Mouse (Mus musculus) 3134 (cell line): Measurements from ENCODE around the gene Slc29a2.
A peak's percentile ranks its signal among the peaks of the same experiment; 100 is the strongest.
"Not testable (repeated sequence)": the region's sequence is repeated elsewhere in the genome, so short reads cannot be mapped to it uniquely, and the experiment has no call there.

ENCODE experiments used
- DNase-seq: peaks from one replicate; pipeline ENCODE4 v3.0.0-alpha.2; 2011; ENCODE audit warnings: low spot score; ENCODE audit not compliant: insufficient read length; ENCODE audit errors: extremely low read depth

Gene Slc29a2

DNA sequence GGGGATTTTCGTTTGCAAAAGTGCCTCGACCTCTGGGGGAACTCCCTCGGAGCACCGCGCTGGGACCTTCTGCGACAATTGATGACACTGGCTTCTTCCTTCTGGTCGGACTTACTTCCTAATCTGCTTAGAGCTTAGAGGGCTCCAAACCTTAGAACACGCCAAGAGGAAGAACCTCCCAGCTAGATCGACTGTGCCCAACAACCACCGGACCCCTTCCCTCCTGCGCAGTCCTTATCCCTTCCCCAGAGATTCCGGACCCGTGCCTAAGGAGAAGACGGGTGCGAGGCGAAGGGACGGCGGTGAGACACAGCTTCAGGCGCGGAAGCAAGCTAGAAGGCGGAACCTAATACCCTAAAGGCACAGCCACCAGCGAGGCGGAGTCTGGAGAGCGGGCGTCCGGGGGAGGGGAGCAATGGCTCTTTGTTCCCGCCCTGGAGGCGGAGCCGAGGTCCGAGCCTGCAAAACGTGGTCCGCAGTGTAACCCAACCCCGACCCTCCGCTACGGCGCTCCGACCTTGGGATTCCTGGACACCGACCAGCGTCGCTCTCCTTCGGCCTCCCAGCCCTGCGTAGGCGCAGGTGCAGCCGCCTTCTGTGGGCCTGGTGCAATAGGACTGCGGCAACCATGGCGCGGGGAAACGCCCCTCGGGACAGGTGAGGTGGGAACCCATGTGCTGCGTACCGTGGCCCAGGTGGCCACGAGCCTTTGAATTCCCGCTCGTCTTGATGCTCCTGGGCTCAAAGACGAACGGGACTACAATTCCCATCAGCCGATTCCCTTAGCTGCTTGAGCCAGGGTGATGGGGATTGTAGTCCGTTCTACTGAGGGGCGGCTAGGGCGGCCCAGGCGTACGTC lies at the start of gene Slc29a2:
Gene Slc29a2, plus strand, starts transcription at position 240 of the 859 bp plus-strand sequence.
- DNase-seq = peak; percentile 94

DNA sequence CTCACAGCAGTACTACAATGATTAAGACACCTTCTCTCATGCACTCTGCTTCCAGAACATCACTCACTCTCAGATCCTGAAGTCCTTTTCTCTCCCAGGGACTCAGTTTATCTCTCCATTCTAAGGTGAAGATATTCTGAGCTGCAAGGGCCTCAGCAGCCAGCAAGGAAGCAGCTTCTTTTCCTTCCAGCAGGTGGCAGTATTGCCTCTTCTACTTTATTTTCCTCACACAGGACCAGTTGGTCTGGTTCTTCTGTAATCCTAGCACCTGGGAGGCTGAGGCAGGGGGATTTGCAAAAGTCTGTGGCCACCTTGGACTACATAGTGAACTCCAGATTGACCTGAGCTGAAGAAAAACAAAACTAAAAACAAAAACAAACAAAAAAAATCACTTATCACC lies 41.9 kb upstream of the Slc29a2 start:
- peak; percentile 27 for DNase-seq

DNA sequence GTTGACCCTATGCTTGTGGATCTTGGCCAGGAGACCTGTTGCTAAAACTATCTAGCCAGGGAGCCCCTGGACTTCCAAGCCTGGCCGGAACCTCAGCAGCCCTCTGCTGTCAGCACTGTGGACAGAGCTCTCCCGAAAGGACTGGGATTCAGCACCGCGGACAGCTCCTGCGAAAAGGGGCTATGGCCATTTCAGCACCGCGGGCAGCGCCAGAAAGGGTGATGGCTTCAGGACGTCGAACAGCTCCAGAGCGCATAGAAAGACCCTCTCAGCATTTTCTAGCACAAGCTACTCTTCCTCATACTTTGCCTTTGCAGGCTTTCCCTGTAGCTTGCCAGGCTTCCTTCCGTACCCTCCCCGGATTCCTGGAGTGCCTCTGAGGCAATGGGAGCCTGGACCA lies 34.6 kb upstream of the Slc29a2 start:
- peak; percentile 56 for DNase-seq

DNA sequence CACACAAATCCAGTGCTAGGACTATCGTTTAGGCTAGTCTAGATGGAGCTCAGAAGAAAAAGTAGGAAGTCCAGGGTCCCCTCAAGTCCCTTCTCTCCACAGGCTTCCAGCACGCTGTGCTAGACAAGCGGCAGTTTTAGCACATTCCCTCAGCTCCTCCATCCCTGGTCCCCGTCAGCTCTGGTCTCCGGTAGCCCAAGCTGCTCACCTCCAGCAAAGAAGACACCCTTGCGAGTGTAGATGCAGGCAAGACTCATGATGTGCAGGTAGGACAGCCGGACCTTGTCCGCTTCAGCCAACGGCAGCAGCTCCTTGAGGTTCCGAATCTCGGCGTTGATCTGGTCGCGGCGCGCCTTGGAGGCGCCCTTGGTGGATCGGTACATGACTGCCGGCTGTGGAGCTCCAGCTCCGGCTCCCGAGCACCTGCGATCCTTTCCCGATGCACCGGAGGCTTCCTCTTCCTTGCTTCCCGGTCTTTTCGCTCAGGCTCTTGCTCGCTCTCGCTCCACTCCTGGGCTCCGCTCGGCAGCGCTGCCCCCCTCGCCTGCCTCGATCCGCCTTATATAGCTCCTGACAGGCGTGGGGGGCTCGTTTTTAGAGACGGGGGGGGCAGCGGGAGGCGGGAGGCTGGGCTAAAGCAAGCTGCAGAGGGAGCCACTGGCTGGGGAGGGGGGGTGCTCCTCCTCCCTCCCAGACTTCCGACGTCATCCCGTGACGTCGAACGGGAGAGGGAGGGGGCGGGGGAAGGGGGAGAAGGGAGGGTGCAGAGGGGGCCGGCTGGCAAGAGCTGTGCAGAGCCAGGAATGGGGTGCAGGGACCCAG lies 34.0 kb upstream of the Slc29a2 start:
- DNase-seq = no peak

DNA sequence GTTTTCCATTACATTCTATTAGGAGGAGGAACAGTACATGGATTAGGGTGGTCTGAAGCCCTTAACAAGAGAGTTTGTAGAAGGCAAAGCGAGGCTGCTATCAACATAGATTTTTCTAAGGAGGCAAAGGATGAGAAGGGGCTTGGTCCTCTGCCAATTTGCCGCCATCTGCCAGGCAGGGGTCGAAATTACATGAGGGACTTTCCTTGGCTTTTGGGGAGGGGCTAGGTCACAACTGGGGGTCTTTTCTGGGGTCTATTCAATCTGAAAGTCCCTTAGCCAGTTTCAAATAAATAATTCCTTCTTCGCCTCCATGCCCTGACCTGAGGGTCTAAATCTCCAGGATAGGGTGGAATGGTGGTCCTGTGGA lies 33.4 kb upstream of the Slc29a2 start, which contains the start of gene Npas4:
Gene Npas4, minus strand, starts transcription at position 61 of the 370 bp plus-strand sequence.
- DNase-seq = no peak

DNA sequence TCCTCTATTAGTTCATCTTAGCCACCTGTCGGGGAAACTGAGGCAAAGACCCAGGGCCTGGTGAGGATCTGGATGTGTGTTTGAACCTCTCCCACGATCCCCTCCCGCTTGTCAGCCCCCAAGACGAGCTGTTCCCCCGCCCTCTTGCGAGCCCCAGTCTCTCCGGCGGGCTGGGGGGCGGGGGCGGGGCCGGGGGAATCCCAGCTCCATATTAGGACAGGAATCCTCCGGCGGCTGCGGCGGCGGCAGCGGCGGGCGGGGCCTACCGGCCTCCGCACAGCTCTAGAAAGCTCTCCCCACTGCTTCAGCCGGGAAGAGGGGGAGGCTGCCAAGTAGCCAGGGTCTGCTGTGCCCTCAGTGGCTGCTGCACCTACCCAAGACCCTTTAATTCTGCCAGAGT lies 32.9 kb upstream of the Slc29a2 start:
- DNase-seq = no peak

DNA sequence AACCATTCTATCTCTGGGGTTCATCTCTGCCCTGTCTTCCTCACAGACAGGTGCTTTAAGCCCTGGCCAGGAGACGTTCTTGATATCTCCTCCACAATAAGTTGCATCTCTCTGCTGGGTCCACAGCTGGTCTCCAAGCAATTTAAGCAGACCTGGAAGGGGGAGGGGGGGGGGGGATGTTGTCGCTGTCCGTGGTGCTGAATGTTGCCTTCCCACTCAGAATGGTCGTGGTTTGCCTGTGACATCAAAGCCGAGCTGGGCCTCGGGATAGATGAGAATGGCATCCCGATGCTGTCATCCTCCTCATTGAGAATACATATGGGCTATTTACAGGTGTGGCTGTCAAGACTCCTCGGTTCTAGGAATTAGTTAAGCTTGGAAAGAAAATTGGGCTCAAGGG lies 31.3 kb upstream of the Slc29a2 start:
- no peak for DNase-seq

DNA sequence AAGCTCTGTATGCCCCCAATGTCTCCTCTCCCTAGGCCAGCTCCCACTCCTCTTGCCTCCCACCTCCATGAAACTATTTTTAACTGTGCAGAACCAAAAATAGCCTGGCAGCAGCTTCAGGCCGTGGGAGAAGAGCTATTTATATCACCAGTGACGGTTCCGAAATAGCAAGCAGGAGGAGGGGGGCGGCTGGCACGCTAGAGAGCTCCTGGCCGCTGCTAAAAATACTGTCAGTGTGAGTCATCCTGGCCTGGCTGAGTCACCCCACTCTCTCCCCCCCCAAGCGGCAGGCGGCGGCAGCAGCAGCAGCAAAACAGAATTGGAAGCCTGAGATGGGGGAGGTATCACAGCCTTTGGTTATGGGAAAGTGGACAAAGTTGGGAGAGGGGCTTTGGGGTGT lies 30.8 kb upstream of the Slc29a2 start:
- DNase-seq = peak; percentile 81

DNA sequence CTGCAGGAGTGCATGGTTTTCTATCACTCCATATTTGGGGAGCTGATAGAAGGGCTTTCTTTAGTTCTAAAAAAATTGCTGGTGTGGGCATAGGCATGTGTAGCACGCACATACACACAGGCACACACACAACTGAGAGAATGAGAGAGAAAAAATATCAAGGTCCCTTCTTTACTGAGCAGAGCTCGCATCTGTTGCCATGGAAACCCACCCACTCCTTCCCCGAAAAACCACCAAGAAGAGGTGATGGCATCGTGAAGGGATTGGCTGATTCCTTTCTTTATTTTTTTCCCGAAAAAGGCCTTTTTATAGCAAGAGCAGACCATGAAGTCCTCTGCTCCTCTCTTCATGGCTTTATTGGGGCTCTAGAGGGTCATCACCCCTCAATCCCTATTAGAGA lies 29.6 kb upstream of the Slc29a2 start:
- DNase-seq = no peak

DNA sequence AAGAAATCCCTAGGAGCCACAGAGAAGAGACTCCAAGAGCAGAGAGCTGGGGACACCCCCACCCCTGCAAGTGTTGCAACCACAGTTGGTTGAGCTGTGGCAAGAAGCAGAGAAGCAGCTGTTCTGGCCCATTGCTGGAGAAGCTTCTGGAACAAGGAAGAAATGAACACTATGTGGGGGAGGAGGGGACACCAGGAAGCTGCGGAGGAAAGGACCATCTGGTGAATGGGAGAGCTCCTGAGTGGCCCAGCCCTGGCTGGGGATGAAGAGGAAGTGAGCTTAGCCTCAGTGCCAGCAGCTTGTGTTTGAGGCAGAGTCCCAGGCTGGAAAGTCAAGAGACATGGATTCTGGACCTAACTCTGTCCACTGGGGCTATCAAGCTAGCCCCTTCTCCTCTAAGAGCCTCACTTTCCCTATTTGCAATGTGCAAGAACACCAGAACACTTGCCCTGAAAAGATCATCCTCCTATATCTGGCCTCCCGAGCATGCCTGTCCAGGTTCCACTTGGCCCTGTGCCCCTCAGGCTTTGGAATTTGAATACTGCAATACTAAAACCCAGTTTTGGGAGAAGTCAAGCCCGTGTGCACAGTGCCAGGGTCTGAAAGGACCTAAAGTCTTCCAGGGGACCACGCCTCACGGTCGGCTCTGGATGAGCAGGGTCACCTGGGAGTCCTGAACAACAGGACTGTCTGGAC lies 24.1 kb upstream of the Slc29a2 start:
- no peak for DNase-seq

DNA sequence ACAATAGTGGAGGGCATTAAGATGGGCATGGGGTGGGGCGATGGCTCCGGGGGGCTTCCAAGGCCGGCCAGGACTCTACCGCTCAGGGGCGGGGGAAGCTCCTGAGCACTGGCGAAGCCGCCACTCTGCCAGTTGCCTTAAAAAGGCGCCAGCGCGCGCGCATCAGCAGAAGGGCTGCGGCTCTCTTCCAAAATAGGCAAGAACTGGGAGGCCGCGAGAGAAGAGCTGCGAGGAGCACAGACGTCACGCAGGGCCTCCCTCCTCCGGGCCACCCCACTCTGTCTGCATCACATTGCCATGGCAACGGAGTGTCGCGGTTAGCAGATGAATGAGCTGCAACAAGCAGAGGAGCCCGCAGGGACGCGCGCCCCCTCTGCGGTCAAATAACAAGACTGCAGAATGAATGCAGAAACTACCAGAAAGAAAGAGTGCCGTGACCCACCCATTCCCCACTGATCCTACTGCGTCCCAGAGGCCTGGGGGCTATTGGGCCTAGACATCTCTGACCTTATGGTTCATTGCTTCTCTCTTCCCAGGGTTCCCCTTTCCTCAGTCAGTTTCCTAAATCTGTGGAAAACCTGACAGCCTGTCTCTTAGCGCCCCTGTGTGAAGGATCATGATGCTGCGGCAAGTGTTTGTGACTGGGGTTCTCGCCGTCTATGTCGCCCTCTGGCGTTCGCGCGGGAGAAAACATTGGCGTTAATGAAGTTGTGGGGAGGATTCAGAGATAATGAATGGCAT lies 21.8 kb upstream of the Slc29a2 start:
- DNase-seq = peak; percentile 80

DNA sequence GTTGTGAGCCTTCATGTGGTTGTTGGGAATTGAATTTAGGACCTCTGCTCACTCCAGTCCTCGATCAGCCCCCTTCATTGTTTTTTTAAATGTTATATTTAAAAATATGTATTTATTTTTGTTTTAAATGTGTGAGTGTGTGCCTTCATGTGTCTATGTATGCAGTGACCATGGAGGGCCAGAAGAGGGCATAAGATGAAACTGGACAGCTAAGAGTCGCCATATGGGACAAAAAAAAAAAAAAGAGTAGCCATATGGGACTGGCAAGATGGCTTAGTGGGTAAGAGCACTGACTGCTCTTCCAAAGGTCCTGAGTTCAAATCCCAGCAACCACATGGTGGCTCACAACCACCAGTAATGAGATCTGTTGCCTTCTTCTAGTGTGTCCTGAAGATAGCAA lies 20.0 kb upstream of the Slc29a2 start:
- DNase-seq = not testable (repeated sequence)

DNA sequence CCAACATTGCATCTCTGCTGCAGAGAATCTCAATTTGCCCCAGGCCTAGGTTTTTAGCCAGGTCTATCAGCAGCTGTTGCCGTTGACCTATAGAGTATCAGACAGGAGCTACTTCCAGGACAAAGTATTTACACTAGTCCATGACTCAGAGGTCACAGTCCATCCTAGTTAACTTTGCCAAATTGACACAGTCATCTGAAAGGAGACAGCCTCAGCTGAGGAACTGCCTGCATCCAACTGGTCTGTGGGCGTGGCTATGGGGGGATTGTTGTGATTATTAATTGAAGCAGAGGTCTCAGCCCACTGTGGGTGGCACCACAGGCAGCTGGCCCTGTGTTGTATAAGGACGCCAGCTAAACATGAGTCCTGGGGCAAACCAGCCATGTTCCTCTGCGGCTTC lies 18.7 kb upstream of the Slc29a2 start:
- DNase-seq = peak; percentile 42

DNA sequence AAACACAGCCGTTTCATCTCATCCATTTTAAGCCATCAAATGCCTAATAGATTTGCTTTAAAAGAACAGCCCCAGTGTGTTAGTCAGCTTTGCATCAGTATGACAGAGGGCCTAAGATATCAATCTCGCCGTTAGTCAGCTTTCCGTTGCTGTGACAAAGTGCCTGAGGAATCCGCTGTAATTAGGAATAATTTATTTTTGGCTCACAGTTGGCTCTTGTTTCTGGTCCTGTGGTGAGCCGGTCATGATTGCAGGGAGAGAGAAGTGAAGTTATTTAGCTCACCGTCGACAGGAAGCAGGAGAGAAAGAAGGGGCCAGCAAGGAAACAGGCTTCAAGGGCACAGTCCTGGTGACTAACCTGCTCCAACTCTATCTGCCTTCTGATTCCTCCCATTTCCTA lies 10.5 kb upstream of the Slc29a2 start:
- peak; percentile 78 for DNase-seq

DNA sequence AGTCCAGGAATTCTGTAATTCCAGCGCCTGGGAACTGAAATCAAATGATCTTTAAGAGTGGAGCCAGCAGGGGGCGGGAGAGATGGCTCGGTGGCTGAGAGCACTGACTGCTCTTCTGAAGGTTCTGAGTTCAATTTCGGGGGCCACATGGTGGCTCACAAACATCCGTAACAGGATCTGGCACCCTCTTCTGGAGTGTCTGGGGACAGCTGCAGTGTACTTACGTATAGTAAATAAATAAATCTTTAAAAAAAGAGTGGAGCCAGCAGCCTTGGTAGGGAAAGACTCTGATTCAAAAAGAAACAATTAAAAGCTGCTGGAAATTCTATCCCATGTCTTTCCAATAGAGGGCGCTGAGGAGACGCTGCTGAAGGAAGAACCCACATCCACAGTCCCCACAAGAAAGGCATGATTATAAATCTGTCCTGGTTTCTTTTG lies 8.7 kb upstream of the Slc29a2 start:
- DNase-seq = peak; percentile 65

DNA sequence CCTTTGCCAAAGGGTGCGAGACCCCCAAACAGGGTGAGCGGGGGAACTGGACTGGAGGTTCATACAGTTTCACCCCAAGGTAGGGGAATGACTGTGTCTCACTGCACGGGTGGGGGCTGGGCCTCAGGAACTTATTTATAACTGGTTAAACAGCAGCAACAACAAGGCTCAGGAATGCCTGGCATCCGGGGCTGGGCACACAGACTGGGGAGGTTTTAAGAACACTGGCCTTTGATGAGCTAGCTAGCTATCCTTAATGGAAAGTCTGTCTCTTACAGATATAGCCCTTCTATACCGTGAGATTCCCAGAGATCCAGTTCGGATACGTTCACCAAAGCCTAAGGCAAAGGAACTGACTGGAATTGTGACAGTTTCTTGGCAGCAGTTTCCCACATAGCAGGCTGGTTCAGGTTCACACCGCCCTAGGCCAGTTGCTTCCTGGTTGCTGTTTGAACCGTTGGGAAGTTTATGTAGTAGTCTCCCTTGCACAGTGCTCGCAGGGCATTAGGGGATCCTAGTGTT lies 7.4 kb upstream of the Slc29a2 start:
- peak; percentile 69 for DNase-seq

DNA sequence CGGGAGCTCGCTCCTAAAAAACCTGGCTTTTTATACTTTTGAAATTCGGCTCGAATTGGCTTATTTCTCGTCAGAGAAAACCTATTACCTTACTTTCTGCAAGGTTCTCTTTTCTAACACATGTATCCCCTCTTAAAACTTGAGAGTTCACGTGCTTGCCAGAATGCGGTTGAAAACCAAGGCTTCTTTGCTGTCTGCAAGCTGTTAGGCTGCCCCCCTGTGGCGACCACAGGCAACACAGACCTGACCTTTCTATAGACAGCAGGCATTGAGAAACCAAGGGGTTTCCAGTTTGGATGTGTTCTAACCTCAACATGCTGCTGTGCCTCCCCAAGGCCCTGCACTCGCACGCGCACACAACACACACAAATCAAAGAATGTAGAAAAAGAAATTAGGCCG lies 6.9 kb upstream of the Slc29a2 start:
- DNase-seq = peak; percentile 58

DNA sequence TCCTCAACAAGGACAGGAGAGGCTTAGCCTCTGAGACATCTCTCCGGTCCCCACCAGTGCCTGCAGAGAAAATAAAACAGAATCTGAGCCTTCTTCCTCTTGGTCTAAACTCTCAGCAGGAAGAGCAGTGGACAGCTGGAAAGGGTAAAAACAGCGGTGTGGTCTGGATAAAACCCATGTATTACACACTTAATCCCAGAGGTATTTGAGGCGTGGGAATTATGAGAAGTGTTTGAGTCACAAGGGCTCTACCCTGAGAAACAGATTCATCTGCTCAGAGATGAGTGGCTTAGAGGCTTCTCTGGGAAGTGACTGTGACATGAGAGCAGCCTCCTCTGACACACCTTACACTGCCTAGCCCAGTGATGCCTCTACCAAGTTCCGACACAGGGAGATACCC lies 6.0 kb upstream of the Slc29a2 start:
- peak; percentile 72 for DNase-seq

DNA sequence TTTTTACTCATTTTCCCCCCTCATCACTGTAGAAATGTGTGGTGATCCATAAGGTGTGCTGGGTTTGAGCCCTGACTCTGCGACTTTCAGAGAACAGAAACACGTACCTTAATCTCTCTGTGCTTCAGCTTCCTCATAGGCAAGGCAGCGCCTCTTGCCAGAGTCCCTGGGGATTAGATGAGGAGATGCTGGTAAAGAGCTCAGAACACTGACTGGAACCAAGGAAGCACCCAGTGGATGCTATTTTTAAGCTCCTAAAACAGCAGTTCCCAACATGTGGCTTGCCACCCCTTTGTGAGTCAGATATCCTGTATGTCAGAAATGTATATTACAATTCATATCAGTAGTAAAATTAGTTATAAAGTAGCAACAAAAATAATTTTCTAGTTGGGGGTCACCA lies 5.5 kb upstream of the Slc29a2 start:
- DNase-seq = peak; percentile 52

DNA sequence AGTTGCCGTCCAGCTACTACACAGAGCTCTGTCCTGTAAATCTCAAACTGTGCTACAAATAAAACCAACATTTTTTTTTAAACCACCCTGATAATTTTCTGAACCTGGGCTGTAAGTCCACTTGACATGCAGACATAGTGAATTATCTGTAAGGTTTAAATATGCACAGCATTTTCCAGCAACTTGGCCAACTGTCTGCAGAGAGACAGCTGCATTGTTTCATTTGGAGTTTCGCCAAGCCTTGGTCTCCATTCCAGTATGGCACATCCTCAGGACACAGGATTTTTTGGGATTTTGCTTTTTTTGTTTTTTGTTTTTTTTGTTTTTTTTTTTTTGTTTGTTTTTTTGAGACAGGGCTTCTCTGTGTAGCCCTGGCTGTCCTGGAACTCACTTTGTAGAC lies 2.2 kb upstream of the Slc29a2 start:
- DNase-seq = no peak
